Mouse (Mus musculus) intestine, embryonic 14.5 days (tissue): Measurements from ENCODE around the gene Tmem150b. TPM values are rescaled to one million over a fixed set of nuclear protein-coding genes. Genes with fewer than 3 reads are reported as not detected.

Source experiments
- polyA plus RNA-seq: library from polyadenylated mRNA; unstranded; fragments of >200 nt; fragmentation: Nextera tagmentation; extraction: Ambion mirVana; gene quantifications from 2 replicates; pipeline ENCODE4 v1.2.1, GENCODE M21; 2014

The Tmem150b gene
- polyA plus RNA-seq, 1 experiment from 2014 or later, result 0.66 TPM

Other genes with a start within 250 kb of the Tmem150b start
- gene Ppp1r12c, start 223.6 kb downstream of the Tmem150b start, polyA plus RNA-seq, result 53.4 and 58.7 TPM in 2 replicates
- gene Tnnt1, start 208.9 kb downstream of the Tmem150b start, polyA plus RNA-seq, result 18.6 and 21.1 TPM in 2 replicates
- 1.5 and 1.7 TPM in 2 replicates for gene Tnni3, start 201.0 kb downstream of the Tmem150b start, polyA plus RNA-seq
- 0.57 and 0.77 TPM in 2 replicates for gene Dnaaf3, start 192.8 kb downstream of the Tmem150b start, polyA plus RNA-seq
- 5.6 and 6.7 TPM in 2 replicates for gene Syt5, start 177.7 kb downstream of the Tmem150b start, polyA plus RNA-seq
- not detected in 2 replicates for gene Ptprh, start 121.2 kb downstream of the Tmem150b start, polyA plus RNA-seq
- gene Tmem86b, start 93.8 kb downstream of the Tmem150b start, polyA plus RNA-seq, result 2.5 and 3.8 TPM in 2 replicates
- gene Ppp6r1, start 66.2 kb downstream of the Tmem150b start, polyA plus RNA-seq, result 7.3 and 8.5 TPM in 2 replicates
- 102 and 105 TPM in 2 replicates for gene Hspbp1, start 40.2 kb downstream of the Tmem150b start, polyA plus RNA-seq
- 1.7 and 1.9 TPM in 2 replicates for gene Brsk1, start 34.6 kb downstream of the Tmem150b start, polyA plus RNA-seq
- 63.6 and 66.9 TPM in 2 replicates for gene Kmt5c, start 14.9 kb upstream of the Tmem150b start, polyA plus RNA-seq
- gene Cox6b2, start 27.8 kb upstream of the Tmem150b start, polyA plus RNA-seq, result 54.1 and 61.8 TPM in 2 replicates
- gene Fam71e2, start 46.1 kb upstream of the Tmem150b start, polyA plus RNA-seq, result not detected in 2 replicates
- gene Il11, start 57.6 kb upstream of the Tmem150b start, polyA plus RNA-seq, result 0.28 TPM in 1 of 2 replicates, not detected in the other
- 0.52 TPM in 1 of 2 replicates, not detected in the other for gene Tmem190, start 57.7 kb upstream of the Tmem150b start, polyA plus RNA-seq
- gene Tmem238, start 64.4 kb upstream of the Tmem150b start, polyA plus RNA-seq, result 14.5 and 24.3 TPM in 2 replicates
- gene Rpl28, start 67.6 kb upstream of the Tmem150b start, polyA plus RNA-seq, result 293 and 321 TPM in 2 replicates
- 354 and 371 TPM in 2 replicates for gene Ube2s, start 87.3 kb upstream of the Tmem150b start, polyA plus RNA-seq
- 0.30 and 0.42 TPM in 2 replicates for gene Shisa7, start 119.4 kb upstream of the Tmem150b start, polyA plus RNA-seq
- 6.3 and 8.9 TPM in 2 replicates for gene Isoc2b, start 145.0 kb upstream of the Tmem150b start, polyA plus RNA-seq
- gene Isoc2a, start 151.9 kb upstream of the Tmem150b start, polyA plus RNA-seq, result 0.96 and 1.0 TPM in 2 replicates
- not detected in 2 replicates for gene Gm36210, start 181.3 kb upstream of the Tmem150b start, polyA plus RNA-seq
- gene Zfp628, start 190.0 kb upstream of the Tmem150b start, polyA plus RNA-seq, result 3.3 and 4.0 TPM in 2 replicates
- gene Nat14, start 196.8 kb upstream of the Tmem150b start, polyA plus RNA-seq, result 3.1 and 3.3 TPM in 2 replicates
- 3.7 and 4.0 TPM in 2 replicates for gene Ssc5d, start 200.5 kb upstream of the Tmem150b start, polyA plus RNA-seq
- gene Sbk2, start 239.2 kb upstream of the Tmem150b start, polyA plus RNA-seq, result 0.23 and 0.26 TPM in 2 replicates
- 0.16 TPM in 1 of 2 replicates, not detected in the other for gene Sbk3, start 245.9 kb upstream of the Tmem150b start, polyA plus RNA-seq